Mouse (Mus musculus) urinary bladder, postnatal 4 days (tissue): ENCODE results near the gene 1810013L24Rik.

Experiments used
- DNase-seq, 2 experiments: peaks; one replicate each; pipeline ENCODE4 v3.0.0; 2021 to 2022; ENCODE audit warnings: low spot score in 2 of 2

Gene 1810013L24Rik

DNA sequence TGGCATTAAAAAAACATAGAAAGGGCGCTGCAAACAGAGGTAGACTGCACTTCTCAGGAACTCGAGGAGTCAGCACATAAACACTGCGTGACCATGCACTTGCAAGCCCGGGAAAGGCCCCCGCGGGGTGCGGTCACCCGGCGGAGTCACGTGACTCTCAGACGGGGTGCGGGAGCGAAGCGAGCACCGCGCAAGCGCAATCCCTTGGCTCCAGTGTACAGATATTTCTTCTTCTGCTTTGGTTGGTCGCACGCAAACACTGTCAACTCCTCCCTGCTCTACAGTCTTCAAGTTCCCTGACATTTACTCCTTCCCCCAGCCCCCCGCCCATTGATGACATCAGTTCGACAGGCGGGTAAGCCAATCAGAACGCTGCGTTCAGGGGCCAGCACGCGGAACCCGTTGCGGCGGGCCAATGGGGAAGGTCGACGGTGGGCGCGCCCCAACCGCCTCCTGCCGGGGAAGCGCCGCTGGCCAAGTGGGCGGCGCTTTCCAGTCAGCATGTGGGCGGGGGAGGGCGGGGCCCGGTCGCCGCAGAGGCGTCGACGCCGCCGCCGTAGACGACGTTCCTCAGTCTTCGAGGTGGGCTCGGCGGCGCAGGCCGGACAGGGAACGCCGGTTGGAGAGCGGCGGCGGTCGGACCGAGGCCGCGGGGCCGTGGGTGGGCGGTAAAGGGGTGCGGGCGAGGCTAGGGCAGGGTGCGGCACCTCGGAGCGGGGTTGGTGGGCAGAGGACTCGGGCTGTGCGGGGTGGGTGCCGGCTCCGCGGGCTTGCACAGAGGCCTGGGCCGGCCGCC is at the start of gene 1810013L24Rik:
TSS of gene 1810013L24Rik (plus strand) at position 537 of the 796 bp plus-strand sequence.
- peak; percentile 98 to 99 for DNase-seq

DNA sequence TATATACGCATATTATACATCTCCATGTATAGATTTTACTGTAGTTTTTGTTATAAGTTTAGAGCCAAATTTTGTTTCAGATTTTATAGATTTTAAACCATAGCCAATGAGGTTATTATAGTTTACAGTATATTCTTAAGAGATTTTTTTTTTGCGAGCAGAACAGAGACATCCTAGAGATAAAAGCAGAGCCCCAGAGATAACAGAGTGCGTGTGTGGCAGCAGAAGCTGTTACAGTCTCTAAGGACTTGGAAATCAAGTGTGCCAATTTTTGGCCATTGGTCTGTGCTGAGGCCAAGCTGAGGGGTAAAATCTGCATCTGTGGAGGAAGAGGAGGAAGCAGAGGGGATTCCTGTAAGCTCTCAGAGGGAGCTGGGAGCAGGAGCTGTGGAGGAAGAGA is 49.7 kb upstream of the 1810013L24Rik start:
- DNase-seq: no peak

DNA sequence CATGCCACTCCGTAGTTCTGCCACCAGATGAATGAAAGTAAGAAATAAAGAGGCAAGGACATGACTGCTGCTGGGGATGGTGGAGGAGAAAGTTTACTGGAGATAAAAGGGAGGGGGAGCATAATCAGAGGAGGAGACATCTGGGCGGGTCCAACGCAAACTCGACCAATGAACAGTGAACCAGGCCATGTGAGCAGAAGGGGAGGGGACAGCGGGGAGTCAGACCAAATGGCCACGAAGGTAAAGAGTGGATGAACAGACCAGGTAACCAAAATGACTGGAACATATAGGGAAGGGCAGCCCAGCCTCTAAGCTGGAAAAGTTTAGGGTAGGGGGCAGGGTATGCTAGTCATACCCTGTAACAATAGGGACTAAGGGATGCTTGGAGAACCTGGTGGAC is 48.7 kb upstream of the 1810013L24Rik start:
- no peak for DNase-seq

DNA sequence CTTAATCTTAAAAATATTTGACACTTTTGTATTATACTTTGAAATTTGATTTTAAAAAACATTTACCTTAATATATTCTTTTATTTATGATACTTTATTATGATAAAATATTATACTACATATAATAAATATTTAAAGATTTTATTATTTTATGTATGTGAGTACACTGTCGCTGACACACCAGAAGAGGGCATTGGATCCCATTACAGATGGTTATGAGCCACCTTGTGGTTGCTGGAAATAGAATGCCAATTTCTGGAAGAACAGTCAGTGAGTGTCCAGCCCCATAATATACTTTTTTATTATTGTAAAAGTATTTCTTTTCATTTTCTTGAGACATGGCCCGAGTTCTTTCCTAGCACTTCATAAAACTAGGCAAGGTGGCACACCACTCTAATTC is 48.2 kb upstream of the 1810013L24Rik start:
- no peak for DNase-seq

DNA sequence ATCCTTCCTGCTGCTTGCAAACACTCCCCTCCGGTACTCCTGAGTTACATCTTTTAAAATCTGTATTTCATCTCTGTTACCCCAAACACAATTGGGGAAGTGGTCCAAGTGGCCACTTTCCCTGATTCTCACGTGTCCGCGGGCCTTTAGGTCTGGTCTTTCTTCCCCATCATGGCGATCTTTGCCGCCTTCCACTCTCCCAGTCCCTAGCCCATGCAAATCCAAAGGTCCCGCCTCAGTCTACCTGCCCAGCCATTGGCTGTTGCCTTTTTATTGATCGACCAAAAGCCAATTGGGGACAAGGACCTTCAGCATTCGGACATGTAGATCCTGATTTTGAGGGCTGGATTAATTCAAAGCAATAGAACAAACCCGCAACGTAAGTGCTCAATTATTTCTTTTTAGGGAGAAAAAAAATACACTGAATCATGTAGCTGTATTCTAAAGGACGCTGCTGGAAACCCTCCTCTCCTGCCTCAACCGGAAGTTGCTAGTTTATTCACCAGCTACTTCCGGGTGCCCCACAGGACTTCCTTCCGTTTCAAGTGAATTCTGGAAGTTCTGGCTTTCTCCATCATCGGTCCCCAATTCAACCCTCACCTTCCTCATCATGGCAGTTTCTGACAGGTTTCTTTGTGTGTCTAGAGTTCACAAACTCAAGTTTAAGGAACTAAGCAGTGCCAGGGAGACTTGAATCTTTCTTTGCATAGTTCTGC is 46.5 kb upstream of the 1810013L24Rik start:
- DNase-seq: no peak

DNA sequence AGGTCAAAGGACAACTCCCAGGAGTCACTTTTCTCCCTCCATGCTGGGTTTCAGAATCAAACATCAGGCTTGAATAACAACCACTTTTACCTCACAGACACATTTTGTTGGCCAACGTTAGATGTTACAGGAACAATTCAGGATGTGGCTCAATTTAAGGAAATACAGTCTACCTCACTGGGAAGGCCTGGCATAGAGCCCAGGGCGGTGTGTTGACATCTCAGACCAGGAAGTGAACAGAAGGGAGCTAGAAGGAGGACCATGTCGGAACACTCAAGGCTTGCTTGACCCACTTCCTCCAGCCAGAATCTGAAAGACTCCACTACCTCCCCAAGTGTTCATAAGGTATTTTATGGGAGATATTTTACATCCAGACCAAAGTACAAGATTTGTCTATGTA is 45.1 kb upstream of the 1810013L24Rik start:
- no peak for DNase-seq

DNA sequence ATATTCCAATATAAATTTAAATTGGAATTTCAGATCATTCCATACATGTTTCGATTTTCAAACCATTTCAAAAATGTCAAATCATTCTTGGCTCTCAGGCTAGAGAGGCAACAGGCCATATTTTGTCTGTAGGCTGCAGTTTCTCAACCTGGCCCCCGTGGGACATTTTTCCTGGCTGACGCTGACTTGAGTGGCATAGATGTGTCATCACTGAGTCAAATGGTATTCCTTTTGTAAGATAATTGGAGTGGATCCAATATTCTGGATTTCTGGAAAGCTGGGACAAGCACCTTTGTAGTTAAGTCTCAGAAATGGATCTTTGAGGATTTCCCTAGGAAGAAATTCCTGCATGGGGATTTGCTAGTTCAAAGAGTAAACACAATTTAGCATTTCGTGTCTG is 39.0 kb upstream of the 1810013L24Rik start:
- DNase-seq: no peak

DNA sequence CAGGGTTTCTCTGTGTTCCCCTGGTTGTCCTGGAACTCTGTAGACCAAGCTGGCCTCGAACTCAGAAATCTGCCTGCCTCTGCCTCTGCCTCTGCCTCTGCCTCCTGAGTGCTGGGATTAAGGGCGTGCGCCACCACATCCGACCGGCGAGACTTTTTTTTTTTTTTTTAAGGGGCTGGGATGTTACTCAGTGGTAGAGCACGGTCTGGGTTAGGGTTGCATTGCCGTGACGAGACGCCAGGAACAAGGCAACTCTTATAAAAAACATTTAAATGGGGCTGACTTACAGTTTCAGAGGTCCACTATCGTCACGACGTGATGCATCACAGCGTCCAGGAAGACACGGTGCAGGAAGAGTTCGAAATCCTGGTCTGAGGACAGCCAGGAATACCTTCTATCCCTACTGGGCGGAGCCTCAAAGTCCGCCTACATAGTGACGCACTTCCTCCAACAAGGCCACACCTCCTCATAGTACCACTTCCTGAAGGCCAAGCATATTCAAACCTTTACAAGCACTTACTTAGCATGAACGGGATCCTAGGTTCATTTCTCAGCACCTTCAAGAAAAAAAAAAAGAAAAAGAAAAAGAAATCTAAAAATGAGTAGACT is 37.8 kb upstream of the 1810013L24Rik start, which contains the start of gene Usp7:
TSS of gene Usp7 (minus strand) at position 360 of the 609 bp plus-strand sequence.
- no peak for DNase-seq

DNA sequence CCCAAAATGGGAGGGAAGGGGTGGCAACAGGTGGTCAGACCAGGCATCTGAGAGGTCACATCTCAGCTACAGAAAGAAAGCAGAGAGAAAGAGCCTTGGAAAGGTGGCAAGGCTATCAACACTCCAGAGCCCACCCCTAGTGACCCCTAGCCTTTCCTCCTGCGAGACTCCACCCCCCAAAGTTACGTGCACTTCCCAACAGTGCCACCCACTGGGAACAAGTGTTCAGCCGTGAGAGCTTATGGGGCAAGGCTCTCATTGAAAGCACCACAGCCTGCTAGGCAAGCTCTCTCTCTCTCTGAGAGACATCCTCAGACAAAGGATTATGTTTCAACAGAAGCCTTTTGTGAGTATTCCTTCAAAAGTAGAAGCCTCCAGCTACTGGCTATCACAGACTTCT is 34.9 kb upstream of the 1810013L24Rik start:
- DNase-seq: no peak

DNA sequence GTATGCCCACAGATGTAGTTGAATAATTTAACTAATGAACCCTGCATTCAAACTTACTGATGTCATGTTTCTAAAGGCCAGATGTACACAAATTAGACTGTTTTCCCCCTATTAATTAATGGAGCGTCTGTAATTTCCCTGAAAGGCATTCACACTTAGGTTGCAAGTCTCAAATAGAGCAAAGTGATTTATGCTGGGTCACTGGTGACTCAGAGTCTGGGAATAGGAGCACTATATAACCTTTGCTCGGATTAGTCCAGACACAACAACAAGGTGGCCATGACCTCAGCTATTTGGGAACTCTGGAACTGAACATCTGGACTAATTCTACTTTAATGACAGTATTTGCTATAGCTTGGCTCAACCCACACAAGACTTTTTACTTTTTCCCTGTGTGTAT is 34.0 kb upstream of the 1810013L24Rik start:
- no peak for DNase-seq

DNA sequence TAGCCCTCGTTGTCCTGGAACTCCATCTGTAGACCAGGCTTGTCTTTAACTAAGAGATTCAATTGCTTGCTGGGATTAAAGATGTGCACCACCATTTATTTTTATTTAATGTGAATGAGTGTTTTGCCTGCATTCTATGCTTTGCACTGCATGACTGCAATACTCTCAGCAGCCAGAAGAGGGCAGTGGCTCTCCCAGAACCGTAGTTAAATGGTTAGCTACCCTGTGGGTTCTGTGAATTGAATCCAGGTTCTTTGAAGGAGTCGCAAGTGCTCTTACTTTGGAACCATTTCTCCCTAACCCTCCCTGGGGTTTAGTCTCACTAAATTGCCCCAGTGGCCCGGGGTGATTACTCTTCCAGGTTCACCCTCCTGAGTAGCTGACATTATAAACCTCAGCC is 23.2 kb upstream of the 1810013L24Rik start:
- no peak for DNase-seq

DNA sequence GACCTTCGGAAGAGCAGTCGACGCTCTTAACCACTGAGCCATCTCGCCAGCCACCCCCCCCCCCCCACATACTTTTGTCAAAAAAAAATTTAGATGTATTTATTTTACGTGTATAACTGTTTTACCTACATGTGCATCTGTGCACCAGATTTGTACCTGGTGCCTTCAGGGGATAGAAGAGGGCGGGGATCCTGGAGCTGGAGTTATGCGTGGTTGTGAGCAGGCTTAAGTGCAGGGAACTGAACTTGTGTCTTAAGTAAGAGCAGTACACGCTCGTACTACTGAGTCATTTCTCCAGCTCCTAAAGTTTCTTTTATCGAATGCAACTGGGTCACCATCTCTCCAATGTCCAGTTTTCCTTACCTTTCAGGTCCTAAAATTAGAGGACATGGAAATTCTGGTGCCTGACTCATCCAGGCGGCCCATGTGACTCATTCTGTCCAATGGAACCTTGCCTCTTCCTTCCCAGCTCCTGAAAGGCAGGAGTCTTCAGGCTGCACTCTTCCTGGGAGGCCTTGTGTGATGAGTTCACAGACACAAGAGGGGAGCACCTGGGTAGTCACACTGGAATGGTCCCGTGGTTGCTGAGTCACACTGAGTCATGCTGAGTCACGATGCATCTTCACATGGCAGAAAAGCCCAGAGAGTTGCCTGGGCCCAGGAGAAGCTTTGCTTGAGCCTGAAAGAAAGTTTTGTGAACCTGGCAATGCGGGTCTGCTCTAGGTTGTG is 19.3 kb upstream of the 1810013L24Rik start:
- no peak for DNase-seq

DNA sequence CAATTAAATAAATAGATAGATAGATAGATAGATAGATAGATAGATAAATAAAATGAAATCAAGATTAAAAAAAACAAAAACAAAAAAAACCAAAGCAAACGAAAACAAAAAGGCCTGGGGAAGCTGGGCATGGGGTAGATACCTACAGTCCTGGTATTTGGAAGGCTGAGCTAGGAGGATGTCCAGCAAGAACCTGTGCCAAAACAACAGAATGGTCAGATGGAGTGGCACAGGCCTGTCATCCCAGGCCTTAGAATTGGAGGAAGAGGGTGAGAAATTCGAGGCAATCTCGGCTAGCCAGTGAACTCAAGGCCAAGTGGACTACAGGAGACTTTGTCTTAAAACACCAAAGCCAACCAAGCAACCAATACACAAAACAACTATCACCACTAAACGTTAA is 12.0 kb upstream of the 1810013L24Rik start:
- DNase-seq: no peak

DNA sequence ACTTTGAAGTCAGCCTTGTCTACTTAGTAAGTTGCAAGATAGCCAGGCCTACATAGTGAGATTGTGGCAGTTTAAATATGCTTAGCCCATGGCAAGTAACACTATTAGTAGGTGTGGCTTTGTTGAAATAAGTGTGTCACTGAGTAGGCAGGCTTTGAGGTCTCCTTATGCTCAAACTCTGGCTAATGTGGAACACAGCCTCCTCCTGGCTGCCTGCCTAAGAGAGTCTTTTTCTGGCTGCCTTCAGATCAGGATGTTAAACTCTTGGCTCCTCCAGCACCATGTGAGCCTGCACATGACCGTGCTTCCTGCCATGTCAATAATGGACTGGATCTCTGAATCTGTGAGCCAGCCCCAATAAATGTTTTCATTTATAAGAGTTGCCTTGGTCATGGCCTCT is 8.5 kb upstream of the 1810013L24Rik start:
- DNase-seq: no peak

DNA sequence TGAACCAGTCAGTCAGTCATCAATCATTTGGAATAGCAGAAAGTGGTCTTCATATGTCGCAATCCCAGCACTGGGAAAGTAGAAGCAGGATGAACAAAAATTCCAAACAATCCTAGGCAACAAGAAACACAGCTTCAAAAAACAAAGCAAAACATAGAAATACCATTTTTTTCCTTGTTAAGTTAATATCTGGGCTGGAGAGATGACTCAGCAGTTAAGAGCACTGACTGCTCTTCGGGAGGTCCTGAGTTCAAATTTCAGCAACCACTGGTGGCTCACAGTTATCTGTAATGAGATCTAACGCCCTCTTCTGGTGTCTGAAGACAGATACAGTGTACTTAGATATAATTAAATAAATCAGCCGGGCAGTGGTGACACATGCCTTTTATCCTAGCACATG is 7.3 kb upstream of the 1810013L24Rik start:
- no peak for DNase-seq

DNA sequence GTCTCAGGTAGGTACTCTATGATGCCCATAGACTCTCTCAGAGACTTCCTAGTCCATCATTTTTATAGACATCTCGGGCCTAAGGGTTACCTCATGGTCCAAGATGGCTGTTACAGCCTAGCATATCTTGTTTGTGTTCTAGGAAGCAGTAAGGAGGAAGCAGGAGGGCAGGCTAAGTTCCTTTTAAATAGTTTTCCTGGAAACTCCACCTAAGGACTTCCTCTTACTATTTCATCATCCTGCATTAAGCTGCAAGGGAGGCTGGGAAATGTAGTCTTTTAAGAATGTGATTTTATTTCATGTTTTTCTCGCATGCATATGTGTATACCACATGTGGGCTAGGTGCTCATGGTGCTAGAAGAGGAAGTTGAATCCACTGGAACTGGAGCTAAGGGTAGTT is 6.2 kb upstream of the 1810013L24Rik start:
- no peak for DNase-seq

DNA sequence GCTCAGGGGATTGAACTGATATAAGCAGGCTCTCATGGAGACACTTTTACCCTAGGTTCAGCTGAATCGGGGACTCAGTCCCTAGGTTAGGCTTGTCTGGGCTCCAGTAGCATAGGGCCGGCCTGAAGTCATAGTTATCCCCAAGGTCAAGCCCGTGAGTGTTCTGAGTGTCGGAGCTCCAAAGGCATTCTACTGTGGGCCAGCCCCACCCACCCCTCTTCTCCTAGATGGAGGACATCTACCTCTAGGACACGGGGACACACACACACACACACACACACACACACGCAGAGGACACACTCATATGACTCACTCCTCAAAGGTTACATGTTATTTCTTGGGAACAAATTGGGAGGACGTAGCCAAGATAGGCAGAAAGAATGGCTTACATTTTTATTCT is 2.5 kb upstream of the 1810013L24Rik start:
- DNase-seq: no peak

DNA sequence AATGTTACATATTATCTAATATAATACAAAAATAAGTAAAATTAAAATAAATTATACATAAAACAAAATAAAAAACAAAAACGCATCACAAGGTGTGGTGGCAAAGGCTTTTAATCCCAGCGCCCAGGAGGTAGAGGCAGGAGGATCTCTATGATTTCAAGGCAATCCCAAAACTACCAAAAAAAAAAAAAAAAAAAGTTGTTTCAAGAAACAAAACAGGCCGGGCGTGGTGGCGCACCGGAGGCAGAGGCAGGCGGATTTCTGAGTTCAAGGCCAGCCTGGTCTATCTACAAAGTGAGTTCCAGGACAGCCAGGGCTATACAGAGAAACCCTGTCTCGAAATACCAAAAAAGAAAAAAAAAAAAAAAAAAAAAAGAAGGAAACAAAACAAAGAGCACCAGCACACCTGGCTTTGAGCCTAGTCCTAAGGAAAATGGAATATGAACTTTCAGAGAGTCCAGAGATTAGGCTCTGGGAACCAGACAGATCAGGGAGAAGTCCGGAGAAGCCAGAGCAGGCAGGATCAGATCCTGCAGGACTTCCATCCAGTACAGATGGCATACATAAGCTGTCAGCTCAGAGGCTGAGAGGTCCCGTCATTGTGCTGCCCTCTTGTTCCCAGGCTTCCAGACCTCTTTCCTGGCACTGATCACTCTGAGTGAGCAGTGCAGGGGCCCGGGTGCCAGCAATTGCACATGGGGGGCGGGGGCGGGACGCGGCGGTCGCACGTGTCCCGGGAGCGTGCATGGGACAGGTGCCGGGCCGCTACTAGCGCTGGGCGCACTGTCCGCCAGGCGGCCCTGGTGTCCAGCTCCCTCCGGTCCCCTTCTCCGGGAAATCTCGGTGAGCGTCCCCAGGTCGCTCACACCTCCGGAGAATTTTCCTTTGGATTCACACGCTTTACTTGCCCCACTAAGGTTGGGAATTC is 1.0 kb upstream of the 1810013L24Rik start:
- no peak for DNase-seq

DNA sequence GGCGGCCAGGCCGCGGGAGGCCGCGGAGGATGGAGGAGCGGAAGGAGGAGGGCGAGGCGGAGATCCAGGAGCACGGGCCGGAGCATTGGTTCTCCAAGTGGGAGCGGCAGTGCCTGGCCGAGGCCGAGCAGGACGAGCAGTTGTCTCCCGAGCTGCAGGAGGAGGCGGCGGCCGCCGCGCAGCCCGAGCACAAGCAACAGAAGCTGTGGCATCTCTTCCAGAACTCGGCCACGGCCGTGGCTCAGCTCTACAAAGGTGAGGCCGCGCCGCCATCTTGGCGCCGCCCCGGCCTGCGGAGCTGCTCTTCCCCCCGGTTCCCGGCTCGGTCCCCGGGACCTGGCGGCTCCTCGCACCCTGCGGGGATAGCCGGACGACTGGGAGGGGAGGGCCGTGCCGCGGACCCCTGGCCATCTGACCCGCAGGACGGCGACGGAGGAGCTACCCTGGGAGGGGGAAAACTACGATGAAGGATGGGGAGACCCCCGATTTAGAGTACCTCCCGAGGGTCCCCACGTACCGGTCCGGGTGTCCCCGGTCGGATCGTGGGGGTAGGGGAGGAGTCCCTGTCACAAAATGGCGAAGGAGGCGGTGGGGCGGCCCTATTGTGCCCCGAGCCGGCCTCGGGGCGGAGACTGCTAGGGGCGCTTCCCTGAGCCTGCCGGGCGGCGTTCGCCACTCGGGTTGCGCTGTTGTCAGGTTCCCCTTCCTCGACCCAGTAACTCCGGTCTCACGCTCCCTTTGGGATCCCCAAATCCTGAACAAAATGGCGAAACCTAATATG is 721 bp downstream of the 1810013L24Rik start:
- DNase-seq: peak; percentile 67 to 73

DNA sequence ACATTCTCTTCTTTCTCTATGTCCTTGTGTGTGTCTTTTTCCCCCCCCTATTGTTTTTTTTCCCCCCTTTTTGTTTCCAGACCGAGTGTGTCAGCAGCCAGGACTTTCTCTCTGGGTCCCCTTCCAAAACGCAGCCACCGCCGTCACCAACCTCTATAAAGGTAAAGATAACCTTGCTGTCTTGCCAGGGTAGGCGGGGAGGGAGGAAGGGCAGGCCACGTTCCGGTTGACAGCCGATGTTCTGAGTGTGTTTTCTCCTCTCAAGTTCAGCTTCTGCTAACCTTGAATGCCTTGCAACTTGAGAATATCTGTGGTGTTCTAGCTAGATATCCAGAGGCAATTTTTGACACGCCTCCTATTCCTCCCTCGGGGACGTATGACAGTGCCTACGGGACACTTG is 1.3 kb downstream of the 1810013L24Rik start:
- no peak for DNase-seq
